Mouse (Mus musculus): ENCODE data around the gene Scin. TPM values are rescaled to one million over a fixed set of nuclear protein-coding genes. Genes with fewer than 3 reads are reported as not detected.

Gene Scin
- polyA plus RNA-seq, 1 experiment, result 0.02 TPM

- Histone ChIP-seq H3K4me1 (ENCODE audit: control insufficient read depth) (no peaks in the 10 kb centered on the region), H3K27me3 (ENCODE audit: control insufficient read depth) (no peaks in the 10 kb centered on the region), H3K4me3 (replicated peaks) (no peak overlapping the region), H3K36me3 (ENCODE audit: control insufficient read depth) (no peaks in the 10 kb centered on the region), H3K9me3 (ENCODE audit: control insufficient read depth, low read length) (no peaks in the 10 kb centered on the region)
- TF ChIP-seq GATA1 (IDR thresholded peaks at IDR 0.05; ENCODE audit: low read length) (no peak), TAL1 (IDR thresholded peaks at IDR 0.05; ENCODE audit: low read length) (no peak)
Observed at GRCm38 (mm10) chr12:40152353-40153069, 18.5 kb upstream of the Scin start.

GRCm38 (mm10) chr12:40147319-40147718 lies 13.3 kb upstream of the Scin start:
- H3K9me3 ChIP-seq (ENCODE audit: control insufficient read depth, low read length), result no peaks in the 10 kb centered on the region
- no peak overlapping the region for H3K4me3 ChIP-seq (replicated peaks)
- H3K27me3 ChIP-seq (ENCODE audit: control insufficient read depth), result no peaks in the 10 kb centered on the region
- no peaks in the 10 kb centered on the region for H3K36me3 ChIP-seq (ENCODE audit: control insufficient read depth)
- TF ChIP-seq TAL1 (IDR thresholded peaks at IDR 0.05; ENCODE audit: low read length) (no peak), GATA1 (IDR thresholded peaks at IDR 0.05; ENCODE audit: low read length) (no peak)
- no peaks in the 10 kb centered on the region for H3K4me1 ChIP-seq (ENCODE audit: control insufficient read depth)

GRCm38 (mm10) chr12:40146510-40146909 lies 12.5 kb upstream of the Scin start:
- TF ChIP-seq TAL1 (IDR thresholded peaks at IDR 0.05; ENCODE audit: low read length) (no peak), GATA1 (IDR thresholded peaks at IDR 0.05; ENCODE audit: low read length) (no peak)
- Histone ChIP-seq H3K9me3 (ENCODE audit: control insufficient read depth, low read length) (no peaks in the 10 kb centered on the region), H3K4me3 (replicated peaks) (no peak overlapping the region), H3K36me3 (ENCODE audit: control insufficient read depth) (no peaks in the 10 kb centered on the region), H3K27me3 (ENCODE audit: control insufficient read depth) (no peaks in the 10 kb centered on the region), H3K4me1 (ENCODE audit: control insufficient read depth) (no peaks in the 10 kb centered on the region)

GRCm38 (mm10) chr12:40140706-40141105 lies 6.7 kb upstream of the Scin start:
- TF ChIP-seq TAL1 (IDR thresholded peaks at IDR 0.05; ENCODE audit: low read length) (no peak), GATA1 (IDR thresholded peaks at IDR 0.05; ENCODE audit: low read length) (no peak)
- no peaks in the 10 kb centered on the region for H3K9me3 ChIP-seq (ENCODE audit: control insufficient read depth, low read length)
- no peaks in the 10 kb centered on the region for H3K27me3 ChIP-seq (ENCODE audit: control insufficient read depth)
- H3K36me3 ChIP-seq (ENCODE audit: control insufficient read depth), result no peaks in the 10 kb centered on the region
- no peak overlapping the region for H3K4me3 ChIP-seq (replicated peaks)
- H3K4me1 ChIP-seq (ENCODE audit: control insufficient read depth), result no peaks in the 10 kb centered on the region

- no peaks in the 10 kb centered on the region for H3K36me3 ChIP-seq (ENCODE audit: control insufficient read depth)
- peaks cover under 1% of the 10 kb centered on the region for H3K27me3 ChIP-seq (ENCODE audit: control insufficient read depth)
- no peaks in the 10 kb centered on the region for H3K9me3 ChIP-seq (ENCODE audit: control insufficient read depth, low read length)
- H3K4me3 ChIP-seq (replicated peaks), result no peak overlapping the region
- no peaks in the 10 kb centered on the region for H3K4me1 ChIP-seq (ENCODE audit: control insufficient read depth)
- TF ChIP-seq TAL1 (IDR thresholded peaks at IDR 0.05; ENCODE audit: low read length), result no peak
- no peak for TF ChIP-seq GATA1 (IDR thresholded peaks at IDR 0.05; ENCODE audit: low read length)
Observed at GRCm38 (mm10) chr12:40139484-40140245, 5.6 kb upstream of the Scin start.

- peaks cover 32% of the 10 kb centered on the region for H3K27me3 ChIP-seq (ENCODE audit: control insufficient read depth)
- H3K36me3 ChIP-seq (ENCODE audit: control insufficient read depth), result no peaks in the 10 kb centered on the region
- H3K4me1 ChIP-seq (ENCODE audit: control insufficient read depth), result no peaks in the 10 kb centered on the region; the same call in 1 of the 2 replicates
- no peak overlapping the region for H3K4me3 ChIP-seq (replicated peaks)
- H3K9me3 ChIP-seq (ENCODE audit: control insufficient read depth, low read length), result no peaks in the 10 kb centered on the region
- no peak for TF ChIP-seq GATA1 (IDR thresholded peaks at IDR 0.05; ENCODE audit: low read length)
Observed at GRCm38 (mm10) chr12:40134529-40134928, 501 bp upstream of the Scin start.

- no peak for TF ChIP-seq GATA1 (IDR thresholded peaks at IDR 0.05; ENCODE audit: low read length)
- no peak for TF ChIP-seq TAL1 (IDR thresholded peaks at IDR 0.05; ENCODE audit: low read length)
- Histone ChIP-seq H3K36me3 (ENCODE audit: control insufficient read depth) (no peaks in the 10 kb centered on the region), H3K27me3 (ENCODE audit: control insufficient read depth) (peaks cover 32% of the 10 kb centered on the region), H3K4me1 (ENCODE audit: control insufficient read depth) (no peaks in the 10 kb centered on the region; the same call in 1 of the 2 replicates), H3K9me3 (ENCODE audit: control insufficient read depth, low read length) (no peaks in the 10 kb centered on the region), H3K4me3 (replicated peaks) (no peak overlapping the region)
Observed at GRCm38 (mm10) chr12:40133194-40133572, 845 bp downstream of the Scin start.

- Histone ChIP-seq H3K27me3 (ENCODE audit: control insufficient read depth) (no peaks in the 10 kb centered on the region), H3K4me1 (ENCODE audit: control insufficient read depth) (no peaks in the 10 kb centered on the region), H3K4me3 (replicated peaks) (no peak overlapping the region), H3K36me3 (ENCODE audit: control insufficient read depth) (no peaks in the 10 kb centered on the region), H3K9me3 (ENCODE audit: control insufficient read depth, low read length) (no peaks in the 10 kb centered on the region)
- TF ChIP-seq GATA1 (IDR thresholded peaks at IDR 0.05; ENCODE audit: low read length) (no peak), TAL1 (IDR thresholded peaks at IDR 0.05; ENCODE audit: low read length) (no peak)
Observed at GRCm38 (mm10) chr12:40118872-40119271, 15.2 kb downstream of the Scin start.

GRCm38 (mm10) chr12:40117045-40117444 lies 17.0 kb downstream of the Scin start:
- Histone ChIP-seq H3K27me3 (ENCODE audit: control insufficient read depth) (no peaks in the 10 kb centered on the region), H3K36me3 (ENCODE audit: control insufficient read depth) (no peaks in the 10 kb centered on the region), H3K4me3 (replicated peaks) (no peak overlapping the region), H3K9me3 (ENCODE audit: control insufficient read depth, low read length) (no peaks in the 10 kb centered on the region), H3K4me1 (ENCODE audit: control insufficient read depth) (no peaks in the 10 kb centered on the region)
- TF ChIP-seq TAL1 (IDR thresholded peaks at IDR 0.05; ENCODE audit: low read length) (no peak), GATA1 (IDR thresholded peaks at IDR 0.05; ENCODE audit: low read length) (no peak)

All from erythroblast, embryonic 14.5 days (primary cell).